Mouse (Mus musculus) liver, embryonic 13.5 days (tissue): ENCODE data around the gene Snn. TPM values are rescaled to one million over a fixed set of nuclear protein-coding genes. Genes with fewer than 3 reads are reported as not detected.
"Not testable (repeated sequence)": the region's sequence is repeated elsewhere in the genome, so short reads cannot be mapped to it uniquely, and the experiment has no call there.

Source experiments
- ATAC-seq: fragments of 200-750 bp; cut with Nextera tagmentation; 2 replicates; pipeline ENCODE4 v1.8.0; 2017; ENCODE audit warnings: low read depth, mild to moderate bottlenecking, moderate number of reproducible peaks, moderate library complexity
- DNase-seq: peaks from one replicate; pipeline ENCODE4 v3.0.0; 2022
- H3K27ac ChIP-seq: fragments of 300-500 bp; sonication (generic); 2 replicates; pipeline ENCODE4 v1.5.1; 2015; ENCODE audit warnings: moderate library complexity, mild to moderate bottlenecking, inconsistent platforms
- H3K27me3 ChIP-seq: fragments of 300-500 bp; sonication (generic); 2 replicates; pipeline ENCODE4 v1.6.1; 2015; ENCODE audit warnings: mild to moderate bottlenecking, inconsistent platforms
- H3K36me3 ChIP-seq: fragments of 300-500 bp; sonication (generic); 2 replicates; pipeline ENCODE4 v1.6.1; 2015; ENCODE audit warnings: mild to moderate bottlenecking, inconsistent platforms
- H3K4me1 ChIP-seq: fragments of 300-500 bp; sonication (generic); replicated peaks from 2 replicates; pipeline ENCODE4 v1.6.1; 2015; ENCODE audit warnings: inconsistent platforms
- H3K4me2 ChIP-seq: fragments of 300-500 bp; sonication (generic); 2 replicates; pipeline ENCODE4 v1.6.1; 2015; ENCODE audit warnings: inconsistent platforms, mild to moderate bottlenecking, moderate library complexity
- H3K4me3 ChIP-seq: fragments of 300-500 bp; sonication (generic); replicated peaks from 2 replicates; pipeline ENCODE4 v1.5.1; 2015; ENCODE audit warnings: mild to moderate bottlenecking, inconsistent platforms
- H3K9ac ChIP-seq: fragments of 300-500 bp; sonication (generic); 2 replicates; pipeline ENCODE4 v1.6.1; 2015; ENCODE audit warnings: mild to moderate bottlenecking, inconsistent platforms
- H3K9me3 ChIP-seq: fragments of 300-500 bp; sonication (generic); replicated peaks from 2 replicates; pipeline ENCODE4 v1.6.1; 2016; ENCODE audit warnings: inconsistent platforms
- WGBS: fragments of 180-500 bp; shearing (Covaris S2); methylation state at CpG from one replicate; pipeline ENCODE4 v1.1.7; 2015; ENCODE audit not compliant: insufficient replicate concordance; 5-methylcytosine and 5-hydroxymethylcytosine counted together
- polyA plus RNA-seq: library from polyadenylated mRNA; unstranded; fragments of >200 nt; fragmentation: Nextera tagmentation; extraction: Ambion mirVana; gene quantifications from 2 replicates; pipeline ENCODE4 v1.2.1, GENCODE M21; 2015

The Snn gene
- polyA plus RNA-seq, result 2.5 and 3.0 TPM in 2 replicates

GRCm38 (mm10) chr16:11060645-11061044 is at the start of gene Snn:
Gene Snn (plus strand): TSS chr16:11060945.
- H3K9me3 ChIP-seq, result no peaks in the 10 kb centered on the region
- ATAC-seq (no peak), DNase-seq (no peak)
- peaks cover 12% of the 10 kb centered on the region for H3K4me1 ChIP-seq
- 69% methylated on average over 4 of the region's 4 CpGs for WGBS
- no peak within 1 kb of the TSS for H3K4me3 ChIP-seq
- H3K9ac ChIP-seq, result no peak within 1 kb of the TSS
- no peaks in the 10 kb centered on the region for H3K36me3 ChIP-seq
- no peak within 1 kb of the TSS for H3K4me2 ChIP-seq
- H3K27me3 ChIP-seq, result peaks cover 21% of the 10 kb centered on the region
- no peak within 1 kb of the TSS for H3K27ac ChIP-seq

GRCm38 (mm10) chr16:11011206-11011605 is 49.5 kb upstream of the Snn start:
- H3K4me2 ChIP-seq, result no peak overlapping the region
- DNase-seq (no peak), ATAC-seq (0 out of 2 replicates have a peak, but pooled peaks have one; percentile 29)
- peaks cover 33% of the 10 kb centered on the region for H3K4me1 ChIP-seq
- no peaks in the 10 kb centered on the region for H3K36me3 ChIP-seq
- H3K27ac ChIP-seq, result no peak overlapping the region
- no peaks in the 10 kb centered on the region for H3K9me3 ChIP-seq
- no peak overlapping the region for H3K9ac ChIP-seq
- H3K27me3 ChIP-seq, result no peaks in the 10 kb centered on the region
- 46% methylated on average over 2 of the region's 2 CpGs for WGBS
- no peak overlapping the region for H3K4me3 ChIP-seq

GRCm38 (mm10) chr16:11011939-11012338 is 48.8 kb upstream of the Snn start:
- DNase-seq, result no peak
- H3K9ac ChIP-seq, result no peak overlapping the region
- H3K9me3 ChIP-seq, result no peaks in the 10 kb centered on the region
- no peaks in the 10 kb centered on the region for H3K27me3 ChIP-seq
- no peak overlapping the region for H3K27ac ChIP-seq
- H3K4me3 ChIP-seq, result no peak overlapping the region
- no peak for ATAC-seq
- 32% methylated on average over 4 of the region's 4 CpGs for whole genome bisulfite sequencing
- H3K36me3 ChIP-seq, result no peaks in the 10 kb centered on the region
- peaks cover 33% of the 10 kb centered on the region for H3K4me1 ChIP-seq
- no peak overlapping the region for H3K4me2 ChIP-seq

DNA sequence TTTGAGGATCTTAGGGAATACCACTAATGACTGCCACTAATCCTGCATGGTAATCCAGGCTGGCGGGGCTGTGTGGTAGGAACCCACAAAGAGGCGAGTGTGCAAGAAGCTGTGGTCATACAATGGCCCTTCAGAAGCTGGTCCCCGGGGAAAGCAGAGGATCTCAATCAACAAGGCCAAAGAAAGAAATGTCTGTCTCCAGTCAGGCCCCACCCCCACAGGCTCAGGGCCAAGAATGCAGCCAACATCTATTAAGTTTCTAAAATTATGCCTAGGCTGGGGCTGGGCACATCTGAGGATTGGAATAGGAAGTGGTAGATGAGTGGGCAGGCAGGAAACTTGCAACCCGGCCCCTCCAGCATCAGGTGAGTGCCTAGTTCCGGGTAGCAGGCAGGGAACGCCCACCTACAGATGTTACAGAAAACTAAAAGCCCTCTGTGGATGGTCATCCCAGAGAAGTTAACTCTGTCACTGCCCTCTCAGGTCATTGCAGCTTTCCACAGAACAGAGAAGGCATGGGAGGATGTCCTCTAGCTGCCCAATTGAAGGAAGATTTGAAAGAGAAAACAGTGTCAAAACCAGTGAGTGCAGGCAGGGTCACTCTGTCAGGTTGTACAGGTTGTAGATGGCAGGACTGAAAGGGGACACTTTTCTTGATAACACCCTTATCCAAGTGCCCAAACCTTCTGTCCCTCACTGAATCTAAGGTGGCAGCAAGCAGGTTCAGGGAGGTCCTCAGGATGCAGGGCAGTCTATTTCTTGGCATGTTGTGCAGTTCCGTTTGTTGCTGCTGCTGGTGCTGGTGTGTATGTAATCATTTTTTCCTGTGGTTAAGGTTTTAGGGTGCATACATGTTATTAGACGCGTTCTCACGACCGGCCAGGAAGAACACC is 47.9 kb upstream of the Snn start:
- DNase-seq (no peak), ATAC-seq (no peak)
- H3K27me3 ChIP-seq, result no peaks in the 10 kb centered on the region
- peaks cover 33% of the 10 kb centered on the region for H3K4me1 ChIP-seq
- H3K4me2 ChIP-seq, result no peak overlapping the region
- no peak overlapping the region for H3K4me3 ChIP-seq
- no peak overlapping the region for H3K27ac ChIP-seq
- H3K9me3 ChIP-seq, result no peaks in the 10 kb centered on the region
- H3K9ac ChIP-seq, result no peak overlapping the region
- no peaks in the 10 kb centered on the region for H3K36me3 ChIP-seq
- 51% methylated on average over 11 of the region's 11 CpGs for WGBS

DNA sequence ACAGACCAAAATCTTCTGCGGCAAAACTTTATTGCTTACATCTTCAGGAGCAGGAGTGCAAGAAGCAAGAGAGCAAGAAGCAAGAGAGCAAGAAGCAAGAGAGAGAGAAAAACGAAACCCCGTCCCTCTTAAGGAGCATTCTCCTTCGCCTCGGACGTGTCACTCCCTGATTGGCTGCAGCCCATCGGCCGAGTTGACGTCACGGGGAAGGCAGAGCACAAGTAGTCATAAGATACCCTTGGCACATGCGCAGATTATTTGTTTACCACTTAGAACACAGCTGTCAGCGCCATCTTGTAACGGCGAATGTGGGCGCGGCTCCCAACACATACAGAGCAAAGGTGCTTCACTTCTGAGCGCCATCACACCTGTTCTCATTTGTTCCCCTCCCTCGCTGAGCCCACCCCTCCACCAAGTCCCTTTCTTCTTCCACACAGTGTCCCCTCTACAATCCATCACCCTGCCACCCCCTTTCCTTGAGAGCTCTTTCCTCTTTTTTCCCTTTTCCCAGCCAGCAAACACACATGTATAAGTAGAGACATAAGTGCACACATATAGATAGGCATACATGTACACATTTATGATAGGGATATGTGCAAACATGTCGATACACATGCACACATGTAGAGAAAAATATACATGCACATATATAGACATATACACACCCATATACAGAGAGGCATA is 47.1 kb upstream of the Snn start:
- H3K4me2 ChIP-seq, H3K36me3 ChIP-seq, H3K27me3 ChIP-seq, H3K9me3 ChIP-seq, ATAC-seq, H3K4me3 ChIP-seq, H3K9ac ChIP-seq, DNase-seq, H3K27ac ChIP-seq: not testable (repeated sequence)
- H3K4me1 ChIP-seq, result peaks cover 31% of the 10 kb centered on the region
- WGBS, result 84% methylated on average over 12 of the region's 19 CpGs

DNA sequence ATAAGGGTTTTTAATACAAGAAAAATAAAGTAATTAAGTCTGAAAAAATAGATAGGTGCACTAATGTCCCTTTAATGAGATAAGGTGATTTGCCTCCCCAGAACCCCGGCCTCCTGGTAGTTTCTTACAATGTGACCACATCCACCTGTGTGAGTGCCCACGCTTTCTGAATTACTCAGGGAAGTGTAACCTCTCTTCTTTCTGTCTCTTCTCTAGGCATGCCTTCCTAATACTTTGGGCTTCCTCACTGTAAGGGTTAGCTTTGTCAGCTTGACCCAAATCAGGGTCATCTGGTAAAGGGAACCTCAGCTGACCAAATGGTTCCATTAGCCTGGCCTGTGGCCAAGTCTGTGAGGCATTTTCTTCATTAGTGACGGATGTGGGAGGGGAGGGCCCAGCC is 46.3 kb upstream of the Snn start:
- no peak overlapping the region for H3K9ac ChIP-seq
- DNase-seq (no peak), ATAC-seq (no peak)
- H3K4me3 ChIP-seq, result no peak overlapping the region
- no peak overlapping the region for H3K4me2 ChIP-seq
- no peaks in the 10 kb centered on the region for H3K27me3 ChIP-seq
- no peaks in the 10 kb centered on the region for H3K36me3 ChIP-seq
- H3K4me1 ChIP-seq, result peaks cover 25% of the 10 kb centered on the region
- 64% methylated on average over 3 of the region's 3 CpGs for WGBS
- H3K27ac ChIP-seq, result no peak overlapping the region
- H3K9me3 ChIP-seq, result no peaks in the 10 kb centered on the region

GRCm38 (mm10) chr16:11016353-11016752 is 44.4 kb upstream of the Snn start:
- H3K9me3 ChIP-seq, result no peaks in the 10 kb centered on the region
- H3K36me3 ChIP-seq, result no peaks in the 10 kb centered on the region
- DNase-seq, result no peak
- no peaks in the 10 kb centered on the region for H3K27me3 ChIP-seq
- H3K4me2 ChIP-seq, result no peak overlapping the region
- WGBS, result 51% methylated on average over 4 of the region's 4 CpGs
- no peak overlapping the region for H3K9ac ChIP-seq
- H3K4me3 ChIP-seq, result no peak overlapping the region
- H3K27ac ChIP-seq, result no peak overlapping the region
- peaks cover 22% of the 10 kb centered on the region for H3K4me1 ChIP-seq
- no peak for ATAC-seq

GRCm38 (mm10) chr16:11017807-11018595 is 42.7 kb upstream of the Snn start:
- 44% methylated on average over 11 of the region's 11 CpGs for WGBS
- Histone ChIP-seq H3K9me3 (no peaks in the 10 kb centered on the region), H3K4me1 (peaks cover 7% of the 10 kb centered on the region; the same call in 1 of the 2 replicates), H3K9ac (no peak overlapping the region), H3K4me2 (no peak overlapping the region), H3K27ac (no peak overlapping the region), H3K27me3 (no peaks in the 10 kb centered on the region), H3K36me3 (no peaks in the 10 kb centered on the region), H3K4me3 (no peak overlapping the region)
- ATAC-seq (no peak), DNase-seq (no peak)

DNA sequence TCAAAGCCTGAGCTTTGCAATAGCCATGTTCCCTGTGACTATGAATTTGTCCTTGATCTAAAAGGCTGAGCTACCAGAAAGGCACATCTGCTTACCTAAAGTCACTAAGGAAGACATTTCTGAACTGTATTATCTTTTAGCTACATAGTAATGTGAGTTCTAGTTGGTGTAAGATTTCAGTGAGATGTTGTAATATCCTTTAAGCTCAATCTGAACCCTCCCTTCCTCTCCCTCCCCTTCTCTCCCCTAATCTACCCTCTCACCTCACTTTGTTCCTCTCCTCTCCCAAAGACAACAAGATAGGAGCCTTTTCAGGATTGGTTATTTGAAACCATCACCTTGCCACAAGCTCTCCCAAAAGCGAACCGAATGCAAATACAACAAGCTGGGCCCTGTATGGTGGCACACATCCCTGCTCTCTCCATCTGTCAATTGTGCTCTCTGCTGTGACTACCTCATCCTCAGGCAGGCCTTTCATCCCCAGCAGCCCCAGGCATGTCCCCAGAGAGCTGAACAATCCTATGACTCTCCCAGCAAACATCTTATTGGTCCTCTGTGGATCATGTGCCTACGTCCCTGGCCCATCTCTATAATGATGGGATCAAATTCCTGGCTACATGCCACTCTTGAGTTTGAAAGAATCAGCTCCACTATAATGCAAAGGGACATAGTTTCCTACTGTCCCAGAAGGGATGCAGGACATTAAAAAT is 39.2 kb upstream of the Snn start:
- H3K4me1 ChIP-seq, result peaks cover 6% of the 10 kb centered on the region; the same call in 1 of the 2 replicates
- H3K36me3 ChIP-seq, result no peaks in the 10 kb centered on the region
- H3K4me2 ChIP-seq, result no peak overlapping the region
- ATAC-seq (no peak), DNase-seq (no peak)
- H3K27ac ChIP-seq, result no peak overlapping the region
- H3K4me3 ChIP-seq, result no peak overlapping the region
- H3K27me3 ChIP-seq, result no peaks in the 10 kb centered on the region
- 62% methylated on average over 3 of the region's 3 CpGs for WGBS
- H3K9me3 ChIP-seq, result no peaks in the 10 kb centered on the region
- H3K9ac ChIP-seq, result no peak overlapping the region

- 63% methylated on average over 4 of the region's 4 CpGs for WGBS
- H3K27me3 ChIP-seq, result no peaks in the 10 kb centered on the region
- H3K4me1 ChIP-seq, result peaks cover 6% of the 10 kb centered on the region; the same call in 1 of the 2 replicates
- no peaks in the 10 kb centered on the region for H3K9me3 ChIP-seq
- no peak overlapping the region for H3K4me3 ChIP-seq
- no peak overlapping the region for H3K9ac ChIP-seq
- DNase-seq (no peak), ATAC-seq (no peak)
- H3K36me3 ChIP-seq, result no peaks in the 10 kb centered on the region
- no peak overlapping the region for H3K27ac ChIP-seq
- no peak overlapping the region for H3K4me2 ChIP-seq
Observed at GRCm38 (mm10) chr16:11022113-11022489, 38.6 kb upstream of the Snn start.

- Histone ChIP-seq H3K9ac (no peak overlapping the region), H3K9me3 (no peaks in the 10 kb centered on the region), H3K4me3 (no peak overlapping the region), H3K27ac (no peak overlapping the region), H3K36me3 (no peaks in the 10 kb centered on the region), H3K27me3 (no peaks in the 10 kb centered on the region), H3K4me2 (no peak overlapping the region), H3K4me1 (no peaks in the 10 kb centered on the region)
- ATAC-seq (no peak), DNase-seq (no peak)
- WGBS, result 52% methylated on average over 5 of the region's 5 CpGs
Observed at GRCm38 (mm10) chr16:11023618-11024017, 37.1 kb upstream of the Snn start.
